Mouse (Mus musculus) gastrocnemius, postnatal 4 days (tissue): Measurements from ENCODE around the gene Lair1. TPM values are rescaled to one million over a fixed set of nuclear protein-coding genes. Genes with fewer than 3 reads are reported as not detected.
"Not testable (repeated sequence)": the region's sequence is repeated elsewhere in the genome, so short reads cannot be mapped to it uniquely, and the experiment has no call there.

Source experiments
- DNase-seq, 2 experiments: peaks; one replicate each; pipeline ENCODE4 v3.0.0; 2021 to 2022; ENCODE audit warnings: low spot score in 2 of 2, mixed read lengths in 2 of 2
- total RNA-seq, 2 experiments: library from RNA; stranded (reverse); gene quantifications; 2 replicates each; pipeline ENCODE4 v1.2.3; 2021

Gene Lair1
- total RNA-seq, 2 experiments from 2014 or later: 0.56 to 0.70 TPM

- not testable (repeated sequence) for DNase-seq
These were observed 59.0 kb downstream of the Lair1 start for GRCm38 (mm10) chr7:4003996-4004395.

- no peak for DNase-seq
These were observed 101.0 kb downstream of the Lair1 start for GRCm38 (mm10) chr7:3962017-3962416.

GRCm38 (mm10) chr7:3957387-3957786, 105.6 kb downstream of the Lair1 start:
- no peak for DNase-seq

Other genes starting within 250 kb of the Lair1 start
- gene Gm15448, start 237.5 kb downstream of the Lair1 start, total RNA-seq: under 1 TPM; 0.60 to 0.71 TPM
- under 1 TPM in 1 of 2 experiments, not detected in 1; 0.29 TPM for gene Pira2, start 218.2 kb downstream of the Lair1 start, total RNA-seq
- under 1 TPM; 0.15 to 0.29 TPM for gene Gm14548, start 165.1 kb downstream of the Lair1 start, total RNA-seq
- under 1 TPM; 0.23 to 0.34 TPM for gene Lilra6, start 147.7 kb downstream of the Lair1 start, total RNA-seq
- 1 to 10 TPM; 5.3 to 6.6 TPM for gene Ttyh1, start 56.2 kb upstream of the Lair1 start, total RNA-seq
- 10 to 100 TPM; 62.4 to 86.4 TPM for gene Leng8, start 73.8 kb upstream of the Lair1 start, total RNA-seq
- 1 to 10 TPM; 3.1 to 3.9 TPM for gene Leng9, start 87.2 kb upstream of the Lair1 start, total RNA-seq
- gene Cdc42ep5, start 101.7 kb upstream of the Lair1 start, total RNA-seq: 10 to 100 TPM; 20.9 to 24.8 TPM
- gene Lilra5, start 174.6 kb upstream of the Lair1 start, total RNA-seq: under 1 TPM in 1 of 2 experiments, not detected in 1; 0.13 TPM